Mouse (Mus musculus) liver (tissue): ENCODE results near the gene Kif16b.

Source experiments
- DNase-seq: peaks from one replicate; pipeline ENCODE4 v3.0.0-alpha.2; 2020; ENCODE audit warnings: mixed read lengths

The Kif16b gene

DNA sequence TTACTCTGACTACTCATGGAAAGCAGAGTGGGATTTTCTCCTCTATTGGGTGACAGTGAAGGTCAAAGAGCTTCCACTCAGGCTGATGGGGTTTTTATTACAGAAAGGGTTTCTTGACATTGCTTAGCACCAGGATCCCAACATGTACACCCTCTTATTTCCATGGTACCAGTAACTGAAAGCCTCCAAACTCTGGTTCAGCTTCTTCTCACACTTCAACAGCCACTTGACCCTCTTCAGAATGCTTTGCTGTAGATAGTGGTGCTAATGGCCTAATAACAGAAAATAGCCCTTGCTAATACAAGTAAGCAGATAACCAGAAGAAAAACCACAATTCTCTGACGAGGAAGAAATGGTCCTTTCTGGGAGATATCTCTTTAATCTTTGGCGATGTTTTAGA is 259.6 kb downstream of the Kif16b start:
- no peak for DNase-seq

DNA sequence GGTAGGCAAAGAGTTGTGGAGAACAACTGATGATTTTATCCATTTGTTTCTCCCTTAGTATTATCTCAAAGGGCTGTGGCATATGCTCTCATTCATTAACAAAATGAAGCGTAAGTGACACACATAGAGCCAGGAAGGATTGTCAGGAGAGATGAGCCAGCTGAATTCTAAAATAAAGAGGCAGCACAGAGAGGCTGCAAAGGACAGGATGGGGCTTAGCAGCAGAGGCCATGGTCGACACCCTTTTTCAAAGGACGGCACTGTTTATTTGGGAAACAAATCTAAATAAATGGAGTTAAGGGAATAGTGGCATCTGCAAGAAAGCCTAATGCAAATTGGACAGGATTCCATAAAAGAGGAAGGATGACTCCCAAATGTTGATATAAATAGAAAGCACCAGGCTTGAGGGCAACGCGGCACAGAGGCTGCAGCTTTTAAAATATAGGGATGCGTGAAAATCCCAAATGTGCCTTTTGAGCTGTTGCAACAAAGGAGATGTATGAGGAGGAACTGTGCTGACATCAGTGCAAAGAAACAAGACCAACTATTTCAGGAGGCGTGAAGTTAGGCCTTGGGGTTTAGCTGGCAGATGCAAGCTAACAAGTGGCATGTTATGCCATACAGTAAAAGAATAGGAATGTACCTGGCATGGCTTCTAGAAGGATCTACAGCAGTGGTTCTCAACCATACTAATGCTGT is 265.6 kb downstream of the Kif16b start:
- no peak for DNase-seq

DNA sequence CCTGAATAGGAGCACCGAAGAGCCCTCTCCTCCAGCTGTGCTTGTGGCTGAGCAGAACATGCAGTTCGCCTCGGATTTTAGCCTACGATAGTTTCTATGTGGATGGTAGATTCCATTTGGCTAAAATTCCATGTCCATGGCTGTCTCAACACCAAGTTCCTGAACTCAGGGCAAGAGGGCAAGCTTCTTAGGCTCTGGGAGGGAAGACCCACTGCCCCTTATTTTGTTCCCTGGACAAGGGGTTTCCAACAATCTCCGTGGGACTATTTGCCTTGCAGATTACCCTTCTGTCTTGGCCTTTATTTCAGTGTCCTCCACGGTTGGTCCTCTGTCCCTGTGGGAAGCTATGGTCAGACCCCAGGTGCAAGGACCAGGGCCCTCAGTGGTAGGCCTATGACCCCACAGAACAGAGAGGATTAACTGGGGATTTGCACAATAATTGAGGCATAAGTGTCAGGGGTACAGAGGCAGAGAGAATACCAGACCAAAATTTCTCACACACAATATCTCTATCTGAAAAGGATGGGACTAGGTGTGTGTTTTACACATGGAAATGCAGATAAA is 267.3 kb downstream of the Kif16b start:
- DNase-seq, result no peak

DNA sequence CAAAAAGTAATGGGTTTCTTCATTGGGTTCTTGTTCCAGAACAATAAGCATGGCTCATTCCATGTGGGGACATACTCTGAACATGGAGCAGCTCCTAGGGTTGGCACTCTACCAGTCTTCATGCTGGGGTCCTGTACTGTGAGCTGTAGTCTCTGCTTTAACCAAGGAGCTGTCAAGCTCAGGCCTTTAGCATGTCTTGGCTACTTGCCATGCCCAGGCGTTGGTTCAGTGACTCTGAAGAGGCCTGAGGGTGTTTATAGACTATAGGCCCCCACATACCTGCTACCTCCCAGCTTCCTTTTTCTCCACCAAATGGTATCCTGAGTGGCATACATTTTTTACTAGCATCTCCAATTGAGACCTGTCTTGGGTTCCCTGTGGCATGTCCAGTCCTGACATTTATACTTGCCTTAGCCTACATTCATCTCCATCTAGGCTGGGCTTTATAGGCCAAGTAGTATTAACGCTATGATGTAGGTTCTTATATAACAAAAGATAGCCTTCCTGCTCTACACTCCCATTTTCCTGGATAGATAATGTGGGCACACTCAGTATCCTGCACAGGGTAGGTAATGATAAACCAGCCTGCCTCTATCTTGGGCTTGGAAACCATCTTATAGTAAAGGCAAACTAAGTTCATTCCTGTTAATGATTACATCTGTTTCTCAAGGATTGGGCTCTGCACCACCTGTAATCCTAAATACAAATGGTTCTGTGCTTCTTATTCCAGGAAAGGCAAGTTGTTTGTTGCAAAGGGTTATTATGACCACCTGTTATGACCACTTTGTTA is 271.6 kb downstream of the Kif16b start:
- DNase-seq, result no peak

DNA sequence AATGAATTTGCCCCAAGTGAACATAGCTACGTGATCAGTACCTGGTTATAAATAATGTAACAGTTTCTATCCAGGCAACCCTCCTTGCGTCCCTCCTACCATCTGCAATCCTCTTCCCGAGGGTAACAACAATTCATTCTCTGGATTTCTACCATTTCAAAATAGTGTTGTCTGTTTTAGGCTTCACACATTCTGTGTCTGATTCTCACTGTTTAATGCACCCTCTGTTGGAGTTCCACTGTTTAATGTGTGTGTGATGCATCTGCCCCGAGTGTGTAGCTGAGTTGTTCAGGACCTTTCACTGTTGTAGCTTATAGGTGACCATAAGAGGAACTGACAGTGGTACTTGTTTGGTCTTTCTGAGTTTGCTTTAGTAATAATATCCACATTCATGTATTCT is 275.6 kb downstream of the Kif16b start:
- no peak for DNase-seq

DNA sequence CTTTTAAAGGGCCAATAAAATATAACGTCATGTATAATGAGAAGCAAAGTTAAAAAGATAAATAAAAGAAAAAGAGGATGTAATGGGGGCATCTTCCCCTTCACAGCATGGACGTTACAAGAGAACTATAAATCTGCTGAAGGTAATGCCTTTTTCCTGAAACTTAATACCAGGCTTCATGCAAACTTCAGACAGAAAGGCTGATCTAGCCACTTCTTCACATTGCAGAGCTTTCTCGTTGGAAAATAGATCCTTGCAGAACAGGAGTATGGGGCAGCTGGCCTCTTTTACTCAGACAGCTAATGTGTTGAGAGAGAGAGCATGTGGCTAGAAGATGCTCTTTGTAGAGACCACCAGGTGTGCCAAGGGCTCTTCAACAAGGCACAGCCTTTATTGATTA is 276.2 kb downstream of the Kif16b start:
- no peak for DNase-seq

DNA sequence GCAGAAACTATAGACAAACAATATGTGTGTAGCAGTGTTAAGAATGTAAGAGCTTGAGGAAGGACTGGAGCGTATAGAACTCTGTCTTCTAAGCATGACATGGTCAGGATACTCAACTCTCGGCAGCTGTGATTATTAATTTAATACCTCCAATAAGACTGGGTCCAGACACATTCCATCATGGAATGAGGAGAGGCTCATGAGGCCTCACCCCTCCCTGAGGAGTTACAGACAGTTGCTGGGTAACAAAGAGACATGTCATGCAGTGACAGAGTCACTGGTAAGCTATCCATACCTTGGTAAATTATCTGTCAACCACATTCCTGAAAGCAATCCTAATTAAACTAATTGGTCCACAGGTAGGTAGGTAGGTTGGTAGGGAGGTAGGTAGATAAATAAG is 277.1 kb downstream of the Kif16b start:
- DNase-seq, result no peak

DNA sequence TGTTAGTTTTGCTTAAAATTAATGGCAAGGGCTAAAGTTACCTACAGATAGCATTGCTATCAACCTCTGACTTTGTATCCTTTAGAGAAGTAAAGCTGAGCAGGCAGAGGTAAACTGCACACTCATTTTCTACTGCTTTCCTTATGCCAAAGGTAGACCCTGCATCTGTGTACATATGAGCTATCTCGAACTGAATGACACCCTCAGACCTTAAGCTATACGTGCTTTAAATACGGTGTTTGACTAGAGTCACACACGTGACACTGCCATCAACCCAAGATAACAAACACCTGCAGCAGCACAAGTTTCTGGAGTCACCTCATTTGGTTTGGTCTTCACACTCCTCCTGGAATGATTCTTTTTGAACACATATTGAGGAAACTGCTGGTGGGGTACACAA is 280.2 kb downstream of the Kif16b start:
- no peak for DNase-seq

DNA sequence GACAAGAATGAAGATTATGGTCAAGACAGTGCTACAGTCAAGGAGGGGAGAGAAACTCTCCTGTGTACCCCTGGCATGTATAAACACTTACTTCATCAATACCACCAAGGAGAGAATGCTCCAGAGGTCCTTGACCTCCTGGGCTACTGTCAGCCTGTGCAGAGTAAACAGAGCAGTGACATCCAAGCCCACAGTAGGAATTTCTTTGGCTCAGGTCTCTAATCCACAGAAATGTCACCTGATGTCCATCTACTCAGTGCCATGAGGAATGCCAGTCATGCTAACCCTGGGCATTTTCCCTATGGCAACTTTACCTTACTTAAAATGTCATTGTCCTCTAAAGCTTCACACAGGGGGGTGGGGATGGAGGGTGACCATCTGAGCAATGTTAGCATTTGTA is 281.4 kb downstream of the Kif16b start:
- no peak for DNase-seq

DNA sequence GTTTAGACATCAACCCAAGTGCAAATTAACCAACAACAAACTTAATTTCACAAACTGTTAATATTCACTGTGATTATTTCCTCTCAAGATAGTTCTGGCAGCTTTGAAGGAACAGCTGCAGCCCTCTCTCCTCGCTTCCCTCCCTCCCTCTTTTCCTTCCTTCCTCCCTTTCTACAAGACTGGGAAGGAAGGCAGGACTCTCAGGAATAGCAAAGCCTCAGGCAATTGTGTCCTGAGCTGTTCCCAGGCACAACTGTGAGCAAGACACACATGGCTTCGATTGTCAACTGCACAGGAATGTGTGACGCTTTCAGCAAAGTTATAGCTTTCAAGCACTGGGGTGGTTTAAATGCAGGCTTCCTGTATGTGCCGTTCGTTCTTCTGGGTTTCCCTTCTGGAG is 286.8 kb downstream of the Kif16b start:
- no peak for DNase-seq

DNA sequence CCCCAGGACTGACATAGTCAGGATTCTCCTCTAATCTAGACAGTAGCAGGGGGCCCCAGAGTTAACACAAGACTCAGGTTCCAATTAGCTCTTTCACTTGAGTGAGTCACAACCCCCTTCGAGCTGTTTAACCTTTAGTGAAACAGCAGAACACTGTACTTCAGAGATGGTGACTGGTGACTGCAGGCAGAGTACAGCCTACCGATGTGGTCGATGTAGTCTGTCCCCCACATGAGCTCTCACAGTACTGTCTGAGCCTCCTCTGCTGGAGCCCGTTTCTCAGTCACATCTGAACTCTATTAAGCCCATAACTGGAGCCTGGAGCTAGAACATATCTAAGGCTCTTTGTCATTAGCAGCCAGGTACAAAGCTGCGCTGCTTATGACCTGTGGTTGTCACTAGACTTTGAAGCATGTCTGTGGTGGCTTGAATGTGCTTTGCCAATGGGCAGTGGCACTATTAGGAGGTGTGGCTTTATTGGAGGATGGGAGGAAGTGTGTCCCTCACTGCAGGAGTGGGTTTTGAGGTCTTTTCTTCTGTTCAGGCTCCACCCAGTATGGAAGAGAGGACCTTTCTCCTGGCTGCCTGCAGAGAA is 288.9 kb downstream of the Kif16b start:
- DNase-seq, result no peak

DNA sequence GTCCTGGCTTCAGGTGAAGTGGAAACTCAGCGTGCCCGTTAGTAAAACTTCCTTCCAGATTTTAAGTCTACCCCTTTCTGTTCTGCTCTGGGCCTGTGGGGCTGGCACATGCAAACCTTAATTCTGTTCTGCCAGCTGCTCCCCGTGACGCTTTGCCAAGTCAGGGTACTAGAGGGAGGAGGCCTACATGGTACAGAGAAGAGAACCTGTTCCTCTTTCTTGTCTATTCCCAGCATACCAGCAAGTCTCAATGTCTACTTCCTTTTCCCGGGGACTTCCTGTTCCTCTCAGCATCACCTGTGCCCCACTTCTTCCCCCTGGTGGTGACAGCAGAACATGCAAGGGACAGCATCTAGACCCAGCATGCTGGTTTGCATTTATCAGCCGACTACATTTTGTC is 290.2 kb downstream of the Kif16b start:
- DNase-seq, result peak; percentile 17

DNA sequence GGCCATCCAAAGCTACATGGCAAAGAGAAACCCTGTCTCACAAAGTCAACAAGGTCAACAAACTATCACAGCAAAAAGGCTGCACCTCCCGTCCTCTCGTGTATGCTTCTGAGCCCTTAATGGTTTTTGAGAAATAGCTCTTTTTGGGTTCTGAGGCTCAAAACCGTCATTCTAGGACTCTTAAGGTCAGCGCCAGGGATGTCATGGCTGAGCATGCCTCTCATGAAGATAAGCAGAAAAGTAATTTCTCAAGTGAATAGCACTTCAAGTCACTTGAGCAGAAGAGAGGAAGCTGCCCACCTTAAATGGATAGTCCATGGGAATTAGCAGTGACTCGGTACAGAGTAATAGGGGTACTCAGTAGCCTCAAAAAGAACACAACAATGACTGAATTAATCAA is 291.1 kb downstream of the Kif16b start:
- DNase-seq, result no peak

DNA sequence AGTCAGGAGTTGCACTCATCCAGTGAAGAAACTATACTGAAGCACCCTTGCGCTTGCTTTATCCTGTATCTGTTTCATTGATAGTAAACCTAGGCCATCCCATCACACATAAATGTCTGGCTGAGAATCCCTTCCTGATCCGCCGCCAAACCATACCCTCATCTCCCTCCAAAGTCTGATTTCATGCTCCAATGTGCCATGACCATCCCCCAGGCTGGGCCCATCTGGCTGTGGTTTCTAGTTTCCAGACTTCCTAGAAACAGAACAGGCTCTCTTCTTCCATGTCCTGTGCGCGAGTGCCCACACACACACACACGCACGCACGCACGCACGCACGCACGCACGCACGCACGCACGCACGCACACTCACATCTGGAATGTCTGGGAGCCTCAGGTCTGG is 292.6 kb downstream of the Kif16b start:
- DNase-seq, result no peak

DNA sequence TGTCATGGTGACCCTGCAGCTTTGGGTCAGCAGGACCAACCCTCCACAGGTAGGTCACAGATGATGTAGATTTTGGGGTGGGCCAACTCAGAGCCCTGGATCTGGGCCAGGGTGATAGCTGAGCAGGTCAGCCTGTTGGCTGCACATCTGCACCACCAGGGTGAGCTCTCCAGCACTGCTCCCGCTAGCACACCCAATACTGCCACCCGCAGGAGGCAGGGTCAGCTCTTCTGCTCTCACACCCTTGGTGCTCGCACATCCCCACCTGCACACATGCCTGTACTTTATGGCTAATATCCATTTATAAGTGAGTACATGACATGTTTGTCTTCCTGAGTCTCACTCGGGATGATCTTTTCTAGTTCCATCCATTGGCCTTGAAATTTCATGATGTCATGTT is 296.6 kb downstream of the Kif16b start:
- no peak for DNase-seq

DNA sequence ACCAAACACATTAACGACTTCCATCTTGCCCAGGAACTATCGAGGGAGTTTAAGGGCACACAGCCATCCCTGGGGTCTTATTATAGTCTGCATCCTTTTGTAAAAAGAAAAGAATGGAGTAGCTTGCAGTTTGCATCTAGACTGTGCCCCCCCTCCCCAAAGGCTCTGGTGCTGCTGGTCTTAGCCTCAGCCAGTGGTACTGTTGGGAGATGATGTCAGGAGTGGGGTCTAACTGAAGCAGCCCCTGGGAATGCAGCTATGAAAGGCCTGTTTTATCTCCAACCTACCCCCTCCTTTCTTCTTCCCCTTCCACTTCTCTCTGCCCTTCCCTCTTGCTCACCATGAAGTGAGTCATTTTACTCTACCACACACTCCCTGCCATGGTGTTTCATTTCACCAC is 298.1 kb downstream of the Kif16b start:
- no peak for DNase-seq

DNA sequence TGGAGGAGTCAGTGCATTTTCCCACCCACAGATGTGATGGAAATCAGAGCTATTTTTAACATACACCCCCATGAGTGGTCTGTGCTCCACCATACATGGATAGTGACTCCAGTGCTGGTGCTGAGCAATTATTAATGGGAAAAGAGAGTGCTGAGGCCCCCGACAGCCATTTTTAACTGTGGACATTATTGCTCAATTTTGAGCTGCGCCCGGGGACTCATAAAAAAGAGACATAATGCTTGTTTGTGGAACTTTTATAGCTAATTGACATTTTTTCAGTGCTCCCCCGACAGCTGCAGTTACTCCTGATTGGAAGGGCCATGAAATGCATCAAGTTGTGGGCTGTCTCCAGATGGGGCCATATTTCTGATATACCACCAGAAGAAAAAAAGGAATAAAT is 302.1 kb downstream of the Kif16b start:
- no peak for DNase-seq

DNA sequence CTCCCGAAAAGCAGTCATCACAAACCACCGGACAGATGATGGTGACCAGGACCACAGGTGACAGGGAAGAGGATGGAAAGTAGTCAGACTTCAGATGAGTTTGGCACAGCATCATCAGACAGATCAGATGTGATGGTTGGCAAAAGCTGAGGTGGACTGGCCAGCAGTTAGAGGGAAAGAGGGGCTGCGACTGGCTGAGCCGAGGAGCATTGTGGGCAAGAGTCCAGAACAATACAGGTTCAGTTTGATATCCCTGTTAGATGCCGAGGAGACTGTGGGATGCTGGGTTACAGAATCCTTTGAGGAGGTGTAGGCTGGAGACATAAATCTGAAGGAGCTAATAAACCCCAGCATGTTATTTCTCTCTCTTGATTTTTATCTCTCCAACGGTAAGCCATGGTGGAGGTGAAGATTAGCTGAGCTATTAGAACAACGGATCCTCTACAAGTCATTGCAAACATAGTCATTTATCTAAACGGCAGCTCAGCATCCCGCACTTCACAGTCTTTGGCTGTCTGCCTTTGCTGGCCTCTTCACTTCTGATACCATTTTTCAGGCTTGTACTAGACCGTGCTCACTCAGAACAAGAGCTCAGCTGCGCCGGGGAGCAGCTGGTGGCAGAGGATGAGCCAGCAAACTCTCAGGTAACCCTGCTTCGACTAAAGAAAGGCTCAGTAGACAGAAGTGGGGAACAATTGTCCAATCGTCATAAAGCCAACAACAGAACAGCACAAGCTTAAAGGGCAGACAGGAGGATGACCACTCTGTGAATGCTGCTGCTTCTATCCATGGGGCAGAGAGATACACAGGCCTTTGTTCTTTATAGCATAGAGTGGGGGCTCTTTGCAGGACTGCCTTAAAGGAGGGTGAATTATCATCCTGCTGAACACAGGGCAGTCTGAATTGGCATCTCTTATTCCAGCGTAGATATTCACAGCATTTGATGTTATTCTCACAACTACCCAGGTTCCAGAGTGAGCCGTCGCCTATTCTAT is 304.9 kb downstream of the Kif16b start:
- no peak for DNase-seq

DNA sequence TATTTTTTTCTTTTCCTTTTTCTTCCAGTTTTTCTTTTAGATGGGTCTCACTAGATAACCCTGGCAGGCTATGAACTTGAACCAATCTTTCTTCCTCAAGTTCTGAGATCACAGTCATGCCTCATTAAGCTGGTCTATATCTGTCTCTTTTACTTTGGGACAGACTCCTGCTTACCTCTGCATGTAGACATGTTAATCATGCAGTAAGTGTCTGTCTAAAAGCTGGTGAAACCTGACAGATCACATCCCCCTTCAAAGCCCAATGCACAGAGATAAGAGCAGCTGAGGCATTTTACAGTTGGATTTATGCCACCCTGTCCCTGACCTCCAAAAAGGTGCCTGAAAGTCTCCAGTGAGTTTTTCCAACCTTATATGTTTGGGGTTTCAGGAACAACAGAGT is 310.4 kb downstream of the Kif16b start:
- no peak for DNase-seq

DNA sequence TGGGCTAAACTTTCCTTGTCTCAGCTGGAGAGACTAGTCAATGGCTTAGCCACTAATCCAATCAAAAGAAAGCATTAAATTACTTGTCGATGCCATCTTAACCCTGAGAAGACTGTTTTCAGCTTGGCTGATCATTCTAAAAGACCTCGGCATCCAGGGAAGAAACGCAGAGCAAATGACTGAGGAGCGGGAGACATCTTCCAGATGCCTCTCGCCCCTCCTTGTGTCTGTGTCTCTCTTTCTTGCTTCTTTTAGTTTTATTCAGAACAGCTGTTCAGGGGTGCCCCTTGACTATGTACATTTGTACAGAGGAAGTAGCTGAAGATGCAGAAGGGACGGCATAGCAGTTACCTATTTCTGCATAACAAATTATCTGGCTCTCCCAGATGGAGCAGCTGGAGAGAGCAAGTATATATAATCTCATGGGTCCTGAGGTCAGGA is 311.0 kb downstream of the Kif16b start:
- DNase-seq, result no peak

DNA sequence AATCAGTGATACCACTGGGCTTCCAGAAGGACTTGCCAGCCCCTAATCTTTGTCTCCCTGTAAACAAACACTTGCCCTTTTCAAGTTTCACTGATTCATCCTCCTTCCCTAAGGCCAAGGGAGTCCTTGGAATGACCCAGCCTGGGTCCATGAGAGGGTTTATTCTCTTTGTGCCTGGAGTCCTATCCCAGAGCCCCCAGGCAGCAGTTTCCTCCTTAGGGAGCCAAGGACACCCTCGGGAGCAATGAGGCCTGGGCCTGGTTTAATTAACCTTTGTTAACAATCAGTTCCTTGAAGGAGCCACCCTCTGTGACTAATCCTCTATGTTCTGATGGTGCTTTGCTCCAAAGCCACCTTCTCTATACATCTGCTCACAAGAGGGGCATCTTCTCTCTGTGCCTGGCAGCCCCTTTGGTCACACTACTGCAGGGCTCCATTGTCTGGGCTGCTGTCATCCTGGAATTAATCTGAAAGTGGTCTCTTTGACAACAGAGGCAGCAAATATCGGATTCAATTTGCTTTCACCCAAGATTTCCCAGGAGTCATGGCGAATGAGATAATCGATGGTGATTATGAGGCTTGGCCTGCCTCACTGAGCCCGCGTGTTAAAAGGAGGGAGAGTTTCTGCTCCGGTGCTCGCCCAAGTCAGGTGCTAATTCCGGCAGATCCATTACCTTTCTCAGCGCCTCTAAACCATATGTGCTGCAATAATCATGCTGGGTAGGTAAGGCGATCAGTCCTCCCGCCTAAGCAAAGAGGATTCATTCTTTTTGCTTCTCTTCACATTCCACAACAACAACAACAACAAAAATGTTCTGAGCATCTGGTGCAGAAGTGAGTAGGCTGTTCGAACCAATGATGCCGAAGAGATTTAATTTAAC is 311.7 kb downstream of the Kif16b start:
- DNase-seq, result no peak

DNA sequence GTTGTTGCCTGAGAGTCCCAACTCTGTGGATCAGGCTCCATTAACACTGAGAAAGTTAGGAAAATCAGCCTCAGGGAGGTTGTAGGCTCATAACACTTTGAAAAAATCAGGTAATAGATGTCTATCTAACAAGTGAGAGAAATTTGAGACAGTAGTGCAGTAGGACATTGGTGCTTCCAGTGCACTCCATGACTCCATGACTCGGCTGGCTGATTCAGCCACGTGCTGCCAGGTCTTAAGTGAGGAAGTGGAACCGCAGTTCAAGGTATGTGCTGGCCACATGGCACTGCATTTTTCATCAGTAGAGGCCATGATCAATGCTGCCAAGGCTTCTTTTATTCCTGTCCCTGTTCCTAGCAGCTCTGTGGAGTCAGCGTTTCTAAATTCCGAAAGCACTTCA is 315.5 kb downstream of the Kif16b start:
- no peak for DNase-seq
